Mouse (Mus musculus): ENCODE measurements around the gene Ndufaf1.
"Not testable (repeated sequence)": the region's sequence is repeated elsewhere in the genome, so short reads cannot be mapped to it uniquely, and the experiment has no call there.

Gene Ndufaf1

GRCm38 (mm10) chr2:119662220-119663182 is at the start of gene Ndufaf1:
TSS of gene Ndufaf1 (minus strand) at chr2:119662827.
- DNase-seq = peak; percentile 88

- DNase-seq = no peak
Observed at GRCm38 (mm10) chr2:119710011-119710410, 47.4 kb upstream of the Ndufaf1 start.

GRCm38 (mm10) chr2:119707676-119708075 is 45.0 kb upstream of the Ndufaf1 start:
- DNase-seq = no peak

- no peak for DNase-seq
Observed at GRCm38 (mm10) chr2:119703171-119703570, 40.5 kb upstream of the Ndufaf1 start.

- DNase-seq = no peak
Observed at GRCm38 (mm10) chr2:119699962-119700361, 37.3 kb upstream of the Ndufaf1 start.

- no peak for DNase-seq
Observed at GRCm38 (mm10) chr2:119698472-119698871, 35.8 kb upstream of the Ndufaf1 start.

- DNase-seq = peak; percentile 45
Observed at GRCm38 (mm10) chr2:119696111-119696510, 33.5 kb upstream of the Ndufaf1 start.

GRCm38 (mm10) chr2:119694826-119695225 is 32.2 kb upstream of the Ndufaf1 start:
- no peak for DNase-seq

- peak; percentile 19 for DNase-seq
Observed at GRCm38 (mm10) chr2:119692003-119692701, 29.5 kb upstream of the Ndufaf1 start.

GRCm38 (mm10) chr2:119683706-119684105 is 21.1 kb upstream of the Ndufaf1 start:
- peak; percentile 71 for DNase-seq

GRCm38 (mm10) chr2:119675831-119676230 is 13.2 kb upstream of the Ndufaf1 start:
- DNase-seq = no peak

GRCm38 (mm10) chr2:119675215-119675784 is 12.7 kb upstream of the Ndufaf1 start:
- no peak for DNase-seq

- peak; percentile 93 for DNase-seq
Observed at GRCm38 (mm10) chr2:119674525-119675214, 12.0 kb upstream of the Ndufaf1 start, which contains the start of gene Rtf1. TSS of gene Rtf1 (plus strand) at chr2:119675068.

- peak; percentile 62 for DNase-seq
Observed at GRCm38 (mm10) chr2:119669010-119669409, 6.4 kb upstream of the Ndufaf1 start.

GRCm38 (mm10) chr2:119665744-119666143 is 3.1 kb upstream of the Ndufaf1 start:
- DNase-seq = not testable (repeated sequence)

GRCm38 (mm10) chr2:119644254-119644653 is 18.4 kb downstream of the Ndufaf1 start:
- no peak for DNase-seq

GRCm38 (mm10) chr2:119641214-119641912 is 21.3 kb downstream of the Ndufaf1 start:
- DNase-seq = no peak

- DNase-seq = no peak
Observed at GRCm38 (mm10) chr2:119636781-119637180, 25.8 kb downstream of the Ndufaf1 start.

GRCm38 (mm10) chr2:119621302-119621701 is 41.3 kb downstream of the Ndufaf1 start:
- DNase-seq = peak; percentile 59

- not testable (repeated sequence) for DNase-seq
Observed at GRCm38 (mm10) chr2:119619002-119619401, 43.6 kb downstream of the Ndufaf1 start.

- peak; percentile 95 for DNase-seq
Observed at GRCm38 (mm10) chr2:119618199-119618982, 44.2 kb downstream of the Ndufaf1 start, which contains the start of the genes Nusap1 and Oip5. TSS of gene Nusap1 (plus strand) at chr2:119618298. TSS of gene Oip5 (minus strand) at chr2:119618469.

Measured in kidney, adult 9 months (tissue).